ENCODE assay signal across 13 mouse cellular contexts in the genomic region with DNA sequence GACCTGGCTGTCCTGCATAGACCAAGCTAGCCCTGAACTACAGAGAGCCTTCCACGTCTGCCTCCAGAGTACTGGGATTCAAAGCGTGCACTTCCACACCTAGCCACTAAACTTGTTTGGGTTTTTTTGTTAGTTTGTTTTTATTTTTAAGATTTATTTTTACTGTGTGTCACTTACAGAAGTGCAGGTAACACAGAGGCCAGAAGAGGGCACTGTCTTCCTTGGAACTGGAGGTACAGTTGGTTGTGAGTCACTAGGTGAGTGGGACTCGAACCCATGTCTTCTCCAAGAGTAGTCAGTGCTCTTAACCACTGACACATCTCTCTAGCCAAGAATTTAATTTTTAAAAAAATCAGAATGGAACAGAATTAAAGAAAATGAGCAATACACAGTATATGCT.
A peak's percentile ranks its signal among the peaks of the same experiment; 100 is the strongest.
DNase-seq lines count a peak whose midpoint lies in the region; ATAC-seq and TF ChIP-seq lines count a peak whose summit lies in the region.
"Had no signal": no experiment of that assay in that cellular context is flagged by ENCODE, and none has a peak within 500 bp of the region (broad histone marks: within the 10 kb centered on the region; RNA-seq: fewer than 3 reads in every experiment).

No protein-coding gene starts in this region.

- no peak overlapping the region for H3K4me2 ChIP-seq in lung, embryonic 15.5 days
- no peak overlapping the region for H3K4me2 ChIP-seq in stomach, postnatal 0 days (replicated peaks; ENCODE audit: low read depth)
- H3K4me2 ChIP-seq: hindbrain, embryonic 15.5 days; limb, embryonic 12.5 days; neural tube, embryonic 13.5 days; stomach, embryonic 15.5 days had no signal

- TF ChIP-seq CTCF in heart, adult 2 months (IDR thresholded peaks at IDR 0.05): peak; percentile 55
- 0 out of 2 replicates have a peak, but pooled peaks have one; percentile 16 for TF ChIP-seq CTCF in kidney, adult 2 months (conservative IDR thresholded peaks at IDR 0.05; ENCODE audit: insufficient read depth, insufficient read length, low read depth, low read length)
- peak; percentile 49 for TF ChIP-seq CTCF in stomach, postnatal 0 days (IDR thresholded peaks at IDR 0.05; ENCODE audit: low read depth)

- peaks cover 4% of the 10 kb centered on the region; the same call in 1 of the 2 replicates for H3K4me1 ChIP-seq in heart, adult 2 months (ENCODE audit: control insufficient read depth, insufficient read depth, low read length)
- H3K4me1 ChIP-seq in kidney, adult 2 months (ENCODE audit: control insufficient read depth, insufficient read depth, low read length): 0 out of 2 replicates have a peak, but pooled peaks cover 2% of the 10 kb centered on the region
- H3K4me1 ChIP-seq in lung, embryonic 15.5 days: peaks cover 17% of the 10 kb centered on the region
- H3K4me1 ChIP-seq in stomach, postnatal 0 days (replicated peaks; ENCODE audit: control insufficient read depth, insufficient read depth): no peaks in the 10 kb centered on the region
- H3K4me1 ChIP-seq: hindbrain, embryonic 15.5 days; midbrain, embryonic 10.5 days; neural tube, embryonic 13.5 days; stomach, embryonic 15.5 days had no signal

- no peak for TF ChIP-seq POLR2A in heart, adult 2 months (IDR thresholded peaks at IDR 0.05; ENCODE audit: insufficient read depth, low read depth, low read length)
- TF ChIP-seq POLR2A in kidney, adult 2 months (IDR thresholded peaks at IDR 0.05; ENCODE audit: low read depth, low read length): no peak

- no peaks in the 10 kb centered on the region for H3K27me3 ChIP-seq in heart, adult 2 months (ENCODE audit: control insufficient read depth, insufficient read depth, low read length)
- H3K27me3 ChIP-seq in kidney, adult 2 months (replicated peaks; ENCODE audit: control insufficient read depth, insufficient read depth, low read length): no peaks in the 10 kb centered on the region
- no peaks in the 10 kb centered on the region for H3K27me3 ChIP-seq in lung, embryonic 15.5 days
- H3K27me3 ChIP-seq in stomach, postnatal 0 days (ENCODE audit: control insufficient read depth, insufficient read depth, low read length): no peaks in the 10 kb centered on the region
- H3K27me3 ChIP-seq: hindbrain, embryonic 15.5 days; limb, embryonic 12.5 days; neural tube, embryonic 13.5 days; stomach, embryonic 15.5 days had no signal

- 81% methylated on average over 3 of the region's 3 CpGs for WGBS in heart, adult 2 months
- WGBS in kidney, adult 2 months: 93% methylated on average over 3 of the region's 3 CpGs
- WGBS in lung, embryonic 15.5 days: 90% methylated on average over 3 of the region's 3 CpGs
- WGBS in stomach, postnatal 0 days: 95% methylated on average over 3 of the region's 3 CpGs

- H3K27ac ChIP-seq in heart, adult 2 months: peak overlapping the region; percentile 16; the same call in 1 of the 2 replicates
- H3K27ac ChIP-seq in kidney, adult 2 months (ENCODE audit: insufficient read depth, low read depth, low read length): no peak overlapping the region
- H3K27ac ChIP-seq in lung, embryonic 15.5 days: peak overlapping the region; percentile 3; the same call in 1 of the 2 replicates
- H3K27ac ChIP-seq in stomach, postnatal 0 days (replicated peaks): no peak overlapping the region
- H3K27ac ChIP-seq: hindbrain, embryonic 15.5 days; limb, embryonic 12.5 days; midbrain, embryonic 10.5 days; neural tube, embryonic 13.5 days; stomach, embryonic 15.5 days had no signal

- H3K9me3 ChIP-seq in lung, embryonic 15.5 days: no peaks in the 10 kb centered on the region
- no peaks in the 10 kb centered on the region for H3K9me3 ChIP-seq in stomach, postnatal 0 days (ENCODE audit: control insufficient read depth, low read length)
- H3K9me3 ChIP-seq: hindbrain, embryonic 15.5 days; limb, embryonic 12.5 days; midbrain, embryonic 10.5 days; neural tube, embryonic 13.5 days; stomach, embryonic 15.5 days had no signal

- intact Hi-C loops in heart, adult 2 months (cut with DNase I): loop anchor here (2.0 kb wide), 1 partner anchor 32 kb away; no protein-coding TSS in a partner anchor

- no peak for ATAC-seq in lung, embryonic 15.5 days (ENCODE audit: borderline replicate concordance, extremely low read depth, low FRiP score, low TSS enrichment)
- ATAC-seq in stomach, postnatal 0 days (ENCODE audit: low FRiP score, low TSS enrichment): no peak

- DNase-seq in heart, adult 2 months: no peak
- no peak for DNase-seq in heart, postnatal 4 days
- DNase-seq in kidney, adult 2 months: no peak
- DNase-seq in kidney, postnatal 36 days: no peak
- no peak for DNase-seq in lung, postnatal 4 days
- DNase-seq in stomach, postnatal 0 days (ENCODE audit: low spot score): no peak

- no peak overlapping the region for H3K4me3 ChIP-seq in heart, adult 2 months
- H3K4me3 ChIP-seq in kidney, adult 2 months (ENCODE audit: insufficient read depth, low read depth, low read length): no peak overlapping the region
- no peak overlapping the region for H3K4me3 ChIP-seq in lung, embryonic 15.5 days
- no peak overlapping the region for H3K4me3 ChIP-seq in stomach, postnatal 0 days (ENCODE audit: low read depth, low read length)
- H3K4me3 ChIP-seq: hindbrain, embryonic 15.5 days; limb, embryonic 12.5 days; midbrain, embryonic 10.5 days; neural tube, embryonic 13.5 days; stomach, embryonic 15.5 days had no signal

- no peak for TF ChIP-seq EP300 in heart, adult 2 months (IDR thresholded peaks at IDR 0.05; ENCODE audit: insufficient read depth, low read depth, low read length)
- TF ChIP-seq EP300 in stomach, postnatal 0 days (optimal IDR thresholded peaks at IDR 0.05): no peak

- H3K36me3 ChIP-seq in heart, adult 2 months (ENCODE audit: control insufficient read depth, insufficient read depth, low read length): no peaks in the 10 kb centered on the region
- H3K36me3 ChIP-seq in kidney, adult 2 months (ENCODE audit: control insufficient read depth, insufficient read depth, low read length): no peaks in the 10 kb centered on the region
- H3K36me3 ChIP-seq in lung, embryonic 15.5 days: no peaks in the 10 kb centered on the region
- H3K36me3 ChIP-seq in stomach, postnatal 0 days (ENCODE audit: control insufficient read depth, insufficient read depth, low read length): no peaks in the 10 kb centered on the region
- H3K36me3 ChIP-seq: G1E; hindbrain, embryonic 15.5 days; limb, embryonic 12.5 days; midbrain, embryonic 10.5 days; stomach, embryonic 15.5 days had no signal

- no peaks in the 10 kb centered on the region for H3K79me2 ChIP-seq in heart, adult 2 months (replicated peaks; ENCODE audit: control insufficient read depth, insufficient read depth, low read length)

- no peak overlapping the region for H3K9ac ChIP-seq in heart, adult 2 months (ENCODE audit: low read depth, low read length)
- no peak overlapping the region for H3K9ac ChIP-seq in lung, embryonic 15.5 days
- H3K9ac ChIP-seq in stomach, postnatal 0 days (ENCODE audit: low read length): no peak overlapping the region
- H3K9ac ChIP-seq: hindbrain, embryonic 15.5 days; limb, embryonic 12.5 days; neural tube, embryonic 13.5 days; stomach, embryonic 15.5 days had no signal

Comparison
In these comparisons a context has a peak if more than half of its experiments do, and no peak if none do; other contexts are left out.
1. H3K27ac ChIP-seq: peak in heart, adult 2 months (single experiment) and lung, embryonic 15.5 days (single experiment); none in kidney, adult 2 months (single experiment) and stomach, postnatal 0 days (single experiment).
2. Peak in every context shown above with its lines, with median percentiles within 50 percentile points of each other: CTCF ChIP-seq.